Mouse (Mus musculus) cortical plate, adult 2 months (tissue): Measurements from ENCODE around the gene Olfr1274-ps. TPM values are rescaled to one million over a fixed set of nuclear protein-coding genes. Genes with fewer than 3 reads are reported as not detected.
"Not testable (repeated sequence)": the region's sequence is repeated elsewhere in the genome, so short reads cannot be mapped to it uniquely, and the experiment has no call there.

Experiments used
- H3K27ac ChIP-seq: fragments of 200-500 bp; 2 replicates; pipeline ENCODE4 v1.5.1; 2012; ENCODE audit warnings: low read length, control low read depth, inconsistent platforms; ENCODE audit not compliant: insufficient read depth
- H3K4me1 ChIP-seq: fragments of 200-500 bp; 2 replicates; pipeline ENCODE4 v1.6.1; 2011; ENCODE audit warnings: low read length; ENCODE audit not compliant: control insufficient read depth, insufficient read depth
- H3K4me3 ChIP-seq: fragments of 200-500 bp; 2 replicates; pipeline ENCODE4 v1.5.1; 2011; ENCODE audit warnings: mild to moderate bottlenecking, low read length, control low read depth; ENCODE audit not compliant: insufficient read depth
- polyA plus RNA-seq: library from polyadenylated mRNA; depleted of rRNA; stranded (reverse); fragments of >200 nt; gene quantifications from 2 replicates; pipeline ENCODE4 v1.2.3, GENCODE M21; 2012; rRNA removed

Gene Olfr1274-ps
- not detected in 2 replicates for polyA plus RNA-seq

GRCm38 (mm10) chr2:90398633-90399107 is at the start of gene Olfr1274-ps:
Gene Olfr1274-ps (plus strand): TSS chr2:90398683.
- not testable (repeated sequence) for H3K4me3 ChIP-seq, H3K27ac ChIP-seq, H3K4me1 ChIP-seq

DNA sequence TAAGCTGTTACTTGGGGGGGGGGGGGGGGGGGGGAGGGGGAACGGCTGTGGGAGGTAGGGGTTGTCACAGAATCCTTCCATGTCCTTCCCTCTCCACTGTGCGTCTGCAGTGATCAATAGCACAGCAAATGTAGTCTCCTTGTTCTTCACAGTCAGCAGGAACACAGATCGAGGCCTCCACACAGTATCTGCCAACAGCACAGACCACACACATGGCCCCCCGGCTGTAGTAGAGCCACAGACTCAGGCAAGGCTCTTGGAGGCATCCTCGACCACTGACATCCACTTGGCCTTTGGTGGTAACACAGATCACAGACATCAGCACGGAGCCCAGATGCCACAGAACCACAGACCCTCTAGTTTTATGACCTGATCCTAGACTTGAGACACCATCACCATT is 47.4 kb upstream of the Olfr1274-ps start:
- H3K4me3 ChIP-seq, H3K4me1 ChIP-seq, H3K27ac ChIP-seq: not testable (repeated sequence)

- not testable (repeated sequence) for H3K4me3 ChIP-seq, H3K4me1 ChIP-seq
Measured at GRCm38 (mm10) chr2:90351540-90351939, 46.9 kb upstream of the Olfr1274-ps start.

GRCm38 (mm10) chr2:90359229-90359628 is 39.3 kb upstream of the Olfr1274-ps start:
- not testable (repeated sequence) for H3K4me1 ChIP-seq, H3K4me3 ChIP-seq, H3K27ac ChIP-seq

More at GRCm38 (mm10) chr2:90351540-90351939, 46.9 kb upstream of the Olfr1274-ps start:
- not testable (repeated sequence) for H3K27ac ChIP-seq

- H3K4me3 ChIP-seq, H3K27ac ChIP-seq, H3K4me1 ChIP-seq: not testable (repeated sequence)
Measured at GRCm38 (mm10) chr2:90360199-90360598, 38.3 kb upstream of the Olfr1274-ps start.

DNA sequence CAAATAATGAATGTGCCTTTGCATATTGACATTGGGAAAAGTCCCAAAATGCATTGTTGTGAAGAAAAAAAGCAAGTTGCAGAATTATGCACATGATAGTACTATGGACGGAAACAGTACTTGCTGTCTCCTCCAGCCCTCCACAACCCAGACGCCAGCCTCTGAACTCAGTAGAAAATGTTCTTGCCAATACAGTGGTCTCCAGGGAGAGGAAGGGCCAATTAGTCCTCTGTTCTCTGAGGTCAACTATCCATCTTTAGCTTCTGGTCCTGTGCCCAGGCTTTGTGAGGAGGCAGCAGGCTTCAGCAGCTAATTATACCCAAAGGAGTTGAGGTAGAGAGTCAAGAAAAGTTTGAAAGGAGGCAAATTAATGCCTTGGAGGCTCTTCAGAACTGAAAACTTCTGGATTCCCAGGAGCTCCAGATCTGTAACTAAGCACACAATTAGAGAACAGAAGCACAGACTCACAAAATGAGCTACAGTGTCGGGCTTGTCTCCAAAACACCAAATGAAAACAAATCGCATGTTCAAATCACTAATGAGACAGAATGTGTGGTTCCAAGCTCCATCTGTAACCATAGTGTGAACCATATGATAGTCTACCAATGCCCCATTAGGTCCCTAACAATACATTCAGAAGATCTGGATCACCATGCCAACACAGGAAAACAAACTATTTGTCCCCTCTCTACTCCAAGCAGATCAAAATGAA is 15.8 kb downstream of the Olfr1274-ps start:
- H3K27ac ChIP-seq, H3K4me1 ChIP-seq, H3K4me3 ChIP-seq: not testable (repeated sequence)

- not testable (repeated sequence) for H3K4me3 ChIP-seq, H3K4me1 ChIP-seq, H3K27ac ChIP-seq
Measured at GRCm38 (mm10) chr2:90422282-90422681, 23.8 kb downstream of the Olfr1274-ps start.

- not testable (repeated sequence) for H3K4me1 ChIP-seq, H3K27ac ChIP-seq, H3K4me3 ChIP-seq
Measured at GRCm38 (mm10) chr2:90424937-90425336, 26.5 kb downstream of the Olfr1274-ps start.

DNA sequence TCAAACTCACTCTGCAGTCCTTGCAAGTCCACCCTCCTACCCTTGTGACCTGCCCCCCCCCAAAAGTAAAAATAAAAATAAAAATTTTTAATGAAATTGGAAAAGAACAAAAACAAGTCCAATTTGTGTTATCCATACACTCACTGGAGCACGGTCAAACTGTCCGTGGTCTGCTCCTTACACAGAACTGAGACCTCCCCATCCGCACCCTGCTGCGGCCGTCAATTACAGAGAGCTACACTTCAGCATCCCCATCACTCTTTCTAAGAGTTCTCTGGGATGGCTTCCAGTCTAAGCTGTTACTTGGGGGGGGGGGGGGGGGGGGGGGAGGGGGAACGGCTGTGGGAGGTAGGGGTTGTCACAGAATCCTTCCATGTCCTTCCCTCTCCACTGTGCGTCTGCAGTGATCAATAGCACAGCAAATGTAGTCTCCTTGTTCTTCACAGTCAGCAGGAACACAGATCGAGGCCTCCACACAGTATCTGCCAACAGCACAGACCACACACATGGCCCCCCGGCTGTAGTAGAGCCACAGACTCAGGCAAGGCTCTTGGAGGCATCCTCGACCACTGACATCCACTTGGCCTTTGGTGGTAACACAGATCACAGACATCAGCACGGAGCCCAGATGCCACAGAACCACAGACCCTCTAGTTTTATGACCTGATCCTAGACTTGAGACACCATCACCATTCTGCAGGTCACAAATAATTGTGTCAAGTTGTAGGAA is 30.7 kb downstream of the Olfr1274-ps start:
- not testable (repeated sequence) for H3K27ac ChIP-seq, H3K4me3 ChIP-seq, H3K4me1 ChIP-seq

- H3K27ac ChIP-seq, H3K4me3 ChIP-seq, H3K4me1 ChIP-seq: not testable (repeated sequence)
Measured at GRCm38 (mm10) chr2:90429782-90430181, 31.3 kb downstream of the Olfr1274-ps start.

DNA sequence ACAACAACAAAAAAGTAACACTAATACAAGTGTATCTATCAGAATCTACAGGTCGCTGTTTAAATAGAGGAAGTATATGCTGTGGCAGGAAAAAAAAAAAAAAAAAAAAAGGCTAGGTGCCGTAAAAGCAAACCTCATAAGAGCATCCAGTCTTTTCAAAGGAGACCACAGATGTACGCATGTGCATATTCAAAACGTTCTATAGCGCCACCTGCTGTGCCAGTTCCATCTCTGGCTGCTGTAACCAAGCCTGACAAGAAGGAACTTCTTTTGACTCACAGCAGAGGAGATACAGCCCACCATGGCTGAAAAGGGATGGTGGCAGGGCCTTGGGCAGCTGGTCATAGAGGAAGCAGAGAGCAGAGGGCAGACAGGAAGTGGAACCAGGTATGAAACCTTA is 39.0 kb downstream of the Olfr1274-ps start:
- H3K4me3 ChIP-seq, H3K4me1 ChIP-seq, H3K27ac ChIP-seq: not testable (repeated sequence)

- not testable (repeated sequence) for H3K4me1 ChIP-seq, H3K27ac ChIP-seq, H3K4me3 ChIP-seq
Measured at GRCm38 (mm10) chr2:90440169-90440568, 41.7 kb downstream of the Olfr1274-ps start.

- not testable (repeated sequence) for H3K4me1 ChIP-seq, H3K4me3 ChIP-seq, H3K27ac ChIP-seq
Measured at GRCm38 (mm10) chr2:90441811-90442210, 43.3 kb downstream of the Olfr1274-ps start.
